Mouse (Mus musculus): Measurements from ENCODE around the gene Myocd.

Myocd gene

GRCm38 (mm10) chr11:65269851-65270473 is at the start of gene Myocd:
Myocd (minus strand) TSS chr11:65269989.
- peak; percentile 75 for DNase-seq (ENCODE audit: low read depth, low spot score)

- no peak for DNase-seq (ENCODE audit: low read depth, low spot score)
These were observed 34.0 kb upstream of the Myocd start for GRCm38 (mm10) chr11:65303824-65304223.

GRCm38 (mm10) chr11:65294128-65294833 is 24.5 kb upstream of the Myocd start:
- no peak for DNase-seq (ENCODE audit: low read depth, low spot score)

GRCm38 (mm10) chr11:65292994-65293393 is 23.2 kb upstream of the Myocd start:
- no peak for DNase-seq (ENCODE audit: low read depth, low spot score)

- DNase-seq (ENCODE audit: low read depth, low spot score) = no peak
These were observed 17.9 kb upstream of the Myocd start for GRCm38 (mm10) chr11:65287706-65288105.

GRCm38 (mm10) chr11:65286211-65286610 is 16.4 kb upstream of the Myocd start:
- DNase-seq (ENCODE audit: low read depth, low spot score) = no peak

GRCm38 (mm10) chr11:65275441-65275840 is 5.7 kb upstream of the Myocd start:
- no peak for DNase-seq (ENCODE audit: low read depth, low spot score)

GRCm38 (mm10) chr11:65271000-65271399 is 1.2 kb upstream of the Myocd start:
- DNase-seq (ENCODE audit: low read depth, low spot score) = peak; percentile 38

- no peak for DNase-seq (ENCODE audit: low read depth, low spot score)
These were observed 1.5 kb downstream of the Myocd start for GRCm38 (mm10) chr11:65268310-65268709.

GRCm38 (mm10) chr11:65263466-65263865 is 6.3 kb downstream of the Myocd start:
- DNase-seq (ENCODE audit: low read depth, low spot score) = no peak

- no peak for DNase-seq (ENCODE audit: low read depth, low spot score)
These were observed 10.8 kb downstream of the Myocd start for GRCm38 (mm10) chr11:65258997-65259396.

GRCm38 (mm10) chr11:65256143-65256542 is 13.6 kb downstream of the Myocd start:
- DNase-seq (ENCODE audit: low read depth, low spot score) = no peak

- DNase-seq (ENCODE audit: low read depth, low spot score) = no peak
These were observed 14.2 kb downstream of the Myocd start for GRCm38 (mm10) chr11:65255564-65255963.

- no peak for DNase-seq (ENCODE audit: low read depth, low spot score)
These were observed 19.4 kb downstream of the Myocd start for GRCm38 (mm10) chr11:65250366-65250765.

GRCm38 (mm10) chr11:65246301-65247054 is 23.3 kb downstream of the Myocd start:
- no peak for DNase-seq (ENCODE audit: low read depth, low spot score)

GRCm38 (mm10) chr11:65243593-65243992 is 26.2 kb downstream of the Myocd start:
- no peak for DNase-seq (ENCODE audit: low read depth, low spot score)

GRCm38 (mm10) chr11:65240521-65240920 is 29.3 kb downstream of the Myocd start:
- no peak for DNase-seq (ENCODE audit: low read depth, low spot score)

- peak; percentile 11 for DNase-seq (ENCODE audit: low read depth, low spot score)
These were observed 31.9 kb downstream of the Myocd start for GRCm38 (mm10) chr11:65237896-65238295.

GRCm38 (mm10) chr11:65236907-65237306 is 32.9 kb downstream of the Myocd start:
- no peak for DNase-seq (ENCODE audit: low read depth, low spot score)

- no peak for DNase-seq (ENCODE audit: low read depth, low spot score)
These were observed 34.4 kb downstream of the Myocd start for GRCm38 (mm10) chr11:65235374-65235773.

GRCm38 (mm10) chr11:65231771-65232170 is 38.0 kb downstream of the Myocd start:
- no peak for DNase-seq (ENCODE audit: low read depth, low spot score)

- DNase-seq (ENCODE audit: low read depth, low spot score) = peak; percentile 15
These were observed 43.0 kb downstream of the Myocd start for GRCm38 (mm10) chr11:65226766-65227165.

Measured in ZHBTc4 (cell line).